Mouse (Mus musculus) lung, postnatal 25 days (tissue): ENCODE data around the gene Vsig2.

Experiments
- DNase-seq: peaks from one replicate; pipeline ENCODE4 v3.0.0; 2022; ENCODE audit warnings: low spot score

Vsig2 gene

GRCm38 (mm10) chr9:37567019-37567418 lies 28.0 kb downstream of the Vsig2 start:
- no peak for DNase-seq

DNA sequence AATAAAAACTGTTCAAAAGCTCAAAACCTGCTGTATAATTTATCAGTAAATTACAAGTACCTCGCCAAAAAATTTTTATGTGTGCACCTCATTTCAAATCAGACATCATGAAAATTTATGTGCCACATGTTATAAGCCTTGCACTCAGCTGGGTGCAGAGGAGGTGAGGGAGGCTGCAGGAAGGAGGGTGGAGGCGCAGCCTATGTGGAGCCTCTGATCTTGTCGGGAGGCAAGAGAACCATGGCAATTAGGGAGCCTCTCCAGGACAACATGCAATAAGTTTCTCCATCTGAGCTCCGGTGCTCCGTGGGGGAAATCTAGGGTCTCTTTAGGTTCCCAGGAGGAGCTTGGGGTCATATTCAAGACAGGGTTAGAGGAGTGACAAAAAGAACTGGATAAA lies 28.4 kb downstream of the Vsig2 start:
- DNase-seq: no peak

DNA sequence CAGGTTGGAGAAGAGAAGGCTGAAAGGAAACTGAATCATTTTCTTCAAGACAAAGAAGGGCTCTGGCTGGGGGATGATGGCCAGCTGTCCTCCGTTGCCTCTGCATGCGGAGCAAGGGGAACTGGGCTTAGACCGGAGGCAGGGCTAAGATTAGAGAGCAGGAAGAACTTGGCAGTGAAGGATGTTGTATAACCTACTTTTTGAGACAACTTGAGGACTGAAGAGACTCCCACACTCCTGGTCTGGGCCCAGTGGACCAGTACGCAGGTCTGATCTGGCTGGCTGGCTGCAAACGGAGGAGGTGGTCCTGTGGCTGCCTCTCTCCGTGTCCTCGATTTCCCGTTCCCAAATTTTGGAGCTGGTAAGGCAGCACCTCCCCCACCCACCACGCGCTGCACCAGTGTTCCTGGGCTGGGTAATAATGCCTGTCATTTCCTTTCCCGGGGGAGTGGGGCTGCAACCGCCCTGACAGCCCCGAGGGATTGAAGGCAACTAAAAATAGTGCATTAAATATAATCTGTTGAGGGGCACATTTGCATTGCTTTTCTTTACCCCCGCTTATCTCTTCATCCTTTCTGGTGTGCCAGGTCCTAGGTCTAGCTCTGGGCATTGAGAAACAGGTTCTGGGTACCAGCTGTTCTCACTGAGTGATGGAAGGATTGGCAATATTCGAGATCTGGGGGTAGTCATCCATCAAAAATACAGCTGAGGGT lies 29.0 kb downstream of the Vsig2 start:
- DNase-seq: no peak

DNA sequence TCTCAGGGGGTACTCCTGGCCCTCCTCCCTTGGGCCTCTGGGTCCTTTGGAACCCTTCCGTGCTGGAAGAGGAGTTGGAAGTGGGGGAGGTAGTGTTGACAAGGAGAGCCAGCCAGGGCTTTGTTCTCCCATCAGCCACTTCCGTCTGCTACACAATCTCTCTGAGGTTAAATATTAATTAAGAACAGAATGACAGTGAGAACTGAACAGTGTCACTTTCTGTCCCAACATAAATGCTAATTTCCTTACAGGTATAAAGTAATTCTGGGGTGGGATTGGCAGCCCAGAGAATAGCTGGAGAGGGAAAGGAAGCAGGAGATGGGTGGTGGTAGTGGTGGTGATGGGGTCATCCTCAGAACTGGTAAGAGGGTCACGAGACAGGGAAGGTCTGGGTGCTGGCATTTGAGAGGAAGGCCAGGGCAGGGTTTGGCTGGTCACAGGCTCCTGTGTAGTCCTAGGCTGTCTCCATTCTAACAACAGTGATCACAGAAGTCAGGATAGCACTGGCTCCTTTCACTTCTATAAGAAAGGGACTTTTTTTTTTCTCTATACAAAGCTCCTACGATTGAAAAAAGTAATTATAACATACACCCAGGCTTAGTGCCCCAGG lies 29.7 kb downstream of the Vsig2 start:
- no peak for DNase-seq

GRCm38 (mm10) chr9:37569231-37569835 lies 30.3 kb downstream of the Vsig2 start:
- DNase-seq: no peak

GRCm38 (mm10) chr9:37572204-37572876 lies 33.3 kb downstream of the Vsig2 start:
- no peak for DNase-seq

GRCm38 (mm10) chr9:37576436-37576930 lies 37.4 kb downstream of the Vsig2 start:
- DNase-seq: no peak

DNA sequence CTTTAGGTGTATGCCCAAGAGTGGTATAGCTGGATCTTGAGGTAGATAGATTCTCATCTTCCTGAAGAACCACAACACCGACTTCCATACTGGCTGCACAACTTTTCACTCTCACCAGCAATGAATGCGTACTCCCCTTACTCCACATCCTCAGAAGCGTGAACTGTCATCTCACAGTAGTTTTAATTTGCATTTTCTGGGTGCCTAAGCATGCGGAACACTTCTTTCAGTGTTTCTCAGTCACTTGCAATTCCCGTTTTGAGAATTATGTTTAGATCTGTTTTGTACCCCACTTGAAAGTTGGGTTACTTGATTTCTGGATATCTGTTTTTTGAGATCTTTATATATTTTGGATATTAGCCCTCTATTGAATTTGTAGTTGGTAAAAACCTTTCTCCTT lies 44.5 kb downstream of the Vsig2 start:
- DNase-seq: no peak

- no peak for DNase-seq
These were observed 47.7 kb downstream of the Vsig2 start for GRCm38 (mm10) chr9:37586718-37587117.

DNA sequence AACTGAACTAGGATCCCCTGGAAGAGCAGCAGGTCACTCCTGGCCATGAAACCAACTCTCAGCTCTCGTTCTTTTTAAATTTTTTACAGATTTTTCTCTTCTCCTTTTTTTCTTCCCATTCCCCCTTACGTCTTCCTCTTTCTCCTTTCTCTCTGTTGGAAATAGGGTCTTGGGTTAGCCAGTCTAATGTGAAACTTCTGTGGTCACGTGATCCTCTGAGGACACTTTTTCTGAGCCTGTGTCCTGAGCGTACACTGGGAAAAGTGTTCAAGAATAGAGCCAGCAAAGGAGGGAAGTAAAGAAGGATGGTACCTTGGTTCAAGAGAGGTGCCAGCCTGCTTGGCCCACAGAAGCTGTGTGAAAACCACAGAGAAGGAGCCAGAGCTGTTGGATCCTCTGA lies 51.3 kb downstream of the Vsig2 start:
- no peak for DNase-seq

GRCm38 (mm10) chr9:37592025-37592424 lies 53.0 kb downstream of the Vsig2 start:
- DNase-seq: no peak

- DNase-seq: no peak
These were observed 53.6 kb downstream of the Vsig2 start for GRCm38 (mm10) chr9:37592633-37593032.

DNA sequence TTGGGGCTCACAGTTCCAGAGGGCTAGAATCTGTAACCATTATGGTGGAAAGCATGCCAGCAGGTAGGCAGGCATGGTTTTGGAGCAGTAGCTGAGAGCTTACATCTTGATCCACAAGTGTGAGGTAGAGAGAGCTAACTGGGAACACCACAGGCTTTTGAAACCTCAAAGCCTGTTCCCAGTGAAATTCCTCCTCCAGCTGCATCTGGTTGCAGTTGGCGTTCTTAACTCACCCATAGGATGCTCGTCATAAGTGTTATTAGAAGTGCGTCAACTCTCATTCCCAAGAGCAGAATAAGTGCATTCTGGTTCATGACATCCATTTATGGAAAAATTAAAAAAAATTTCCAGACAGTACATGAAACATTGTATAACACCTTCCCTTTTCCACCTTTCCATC lies 54.6 kb downstream of the Vsig2 start:
- DNase-seq: no peak
